Mouse (Mus musculus) CD4-positive, CD25-positive, alpha-beta regulatory T cell, adult 2 months (primary cell): ENCODE data around the gene Zdhhc17.

ENCODE experiments used
- DNase-seq: peaks from one replicate; pipeline ENCODE4 v3.0.0-alpha.2; 2012; ENCODE audit warnings: low read depth, low spot score

The Zdhhc17 gene

DNA sequence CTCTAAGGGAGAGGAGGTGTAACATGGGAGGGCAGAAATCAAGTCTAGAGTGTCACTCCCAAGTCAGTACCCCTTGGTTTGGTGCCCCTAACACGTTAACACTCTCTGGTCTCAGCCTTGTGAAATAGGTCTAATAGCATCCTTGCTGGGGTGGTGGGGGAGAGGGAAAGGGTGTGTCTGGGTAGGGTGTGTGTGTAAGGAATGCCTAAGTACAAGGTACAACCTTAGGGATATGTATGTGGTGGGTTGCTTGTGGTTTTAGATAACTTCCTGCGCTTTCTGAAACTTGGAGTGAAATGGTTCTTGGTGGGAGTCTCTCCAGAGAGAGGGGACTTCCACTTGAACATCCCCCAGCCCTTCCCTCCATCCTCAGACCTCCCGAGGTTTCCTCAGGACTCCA, 88.0 kb downstream of the Zdhhc17 start:
- no peak for DNase-seq

DNA sequence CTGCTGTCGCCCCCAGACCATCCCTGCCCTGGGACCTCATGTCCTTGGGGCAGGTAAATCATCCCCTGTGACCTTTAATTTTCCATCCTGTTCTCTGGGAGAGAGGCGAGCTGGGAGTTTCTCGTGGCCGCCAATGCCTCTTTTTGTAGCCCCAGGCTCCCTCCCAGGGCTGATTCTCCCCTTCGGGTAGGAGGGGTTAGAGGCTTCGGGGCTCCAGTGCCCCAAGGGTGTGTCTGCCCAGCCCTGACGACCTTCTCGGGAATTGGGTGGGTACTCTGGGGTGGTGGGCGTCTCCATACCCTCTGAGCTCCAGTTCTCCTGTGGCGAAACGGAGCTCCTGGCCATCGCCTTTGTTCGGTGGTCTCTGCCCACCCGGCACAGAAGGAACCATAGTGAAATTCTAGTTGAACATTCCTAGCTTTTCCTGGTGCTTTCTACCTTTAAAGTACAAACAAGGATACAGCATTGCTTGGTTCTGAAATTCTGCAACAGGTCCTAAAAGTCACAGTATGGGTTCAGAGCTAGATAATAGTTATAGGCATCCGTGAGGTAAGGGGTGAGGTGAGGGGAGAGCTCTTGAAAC, 89.5 kb downstream of the Zdhhc17 start:
- DNase-seq, result no peak

- peak; percentile 80 for DNase-seq
Measured at GRCm38 (mm10) chr10:110919531-110920343, 90.2 kb downstream of the Zdhhc17 start, which contains the start of gene Csrp2. Csrp2 (plus strand) TSS chr10:110919789.

GRCm38 (mm10) chr10:110918414-110919391, 91.2 kb downstream of the Zdhhc17 start:
- peak; percentile 19 for DNase-seq

- DNase-seq, result no peak
Measured at GRCm38 (mm10) chr10:110917521-110917920, 92.4 kb downstream of the Zdhhc17 start.

- no peak for DNase-seq
Measured at GRCm38 (mm10) chr10:110916666-110917344, 93.1 kb downstream of the Zdhhc17 start.

DNA sequence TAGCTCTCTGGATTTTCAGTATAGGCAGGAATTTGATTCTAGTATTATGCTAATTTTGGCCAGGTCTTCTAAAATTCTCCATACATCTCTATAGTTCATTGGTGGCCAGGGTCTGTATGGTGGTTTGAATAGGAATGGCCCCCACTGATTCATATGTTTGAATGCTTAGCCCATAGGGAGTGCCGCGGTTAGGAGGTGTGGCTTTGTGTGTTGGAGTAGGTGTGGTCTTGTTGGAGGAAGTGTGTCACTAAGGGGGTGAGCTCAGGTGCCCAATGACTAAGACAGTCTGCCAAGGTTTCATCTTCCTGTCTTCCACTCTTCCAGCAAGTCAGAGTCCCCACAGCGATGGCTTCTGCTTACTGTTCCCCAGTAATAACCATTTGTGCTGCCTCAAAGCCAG, 106.1 kb downstream of the Zdhhc17 start:
- DNase-seq, result no peak

GRCm38 (mm10) chr10:110899744-110900501, 110.0 kb downstream of the Zdhhc17 start:
- DNase-seq, result no peak
